Mouse (Mus musculus): ENCODE results near the gene 4930518I15Rik.

DNA sequence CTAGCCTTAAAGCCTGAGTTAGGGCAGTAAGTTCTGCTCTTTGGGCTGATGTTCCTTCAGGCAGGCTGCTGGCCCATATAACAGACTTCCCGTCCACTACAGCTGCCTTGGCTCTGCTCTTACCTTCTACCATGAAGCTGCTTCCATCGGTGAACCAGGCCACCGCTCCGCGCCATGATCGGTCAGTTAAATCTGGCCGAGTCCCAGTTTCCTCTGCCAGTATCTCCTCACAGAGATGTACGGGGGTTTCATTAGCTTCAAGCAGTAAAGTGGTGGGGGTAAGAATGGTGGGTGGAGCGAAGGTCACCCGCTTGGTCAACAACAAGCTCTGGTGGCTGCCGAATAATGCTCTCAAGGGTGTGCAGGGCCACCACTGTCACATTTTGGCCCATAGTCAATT, 23.4 kb downstream of the 4930518I15Rik start:
- TF ChIP-seq GATA1 (IDR thresholded peaks at IDR 0.05; ENCODE audit: borderline replicate concordance, low read length) (no peak), FLI1 (IDR thresholded peaks at IDR 0.05; ENCODE audit: low read length) (no peak)
